Mouse (Mus musculus) MEL (cell line): ENCODE measurements around the gene Btn1a1. TPM values are rescaled to one million over a fixed set of nuclear protein-coding genes. Genes with fewer than 3 reads are reported as not detected.

ENCODE experiments used
- DNase-seq: peaks from one replicate; pipeline ENCODE4 v3.0.0; 2011; ENCODE audit warnings: low read depth, low spot score
- H3K27ac ChIP-seq: 2 replicates; pipeline ENCODE4 v1.5.1; 2012; ENCODE audit warnings: low read depth, mild to moderate bottlenecking, control low read depth, low read length, moderate library complexity; ENCODE audit not compliant: control insufficient read depth
- H3K27me3 ChIP-seq, 2 experiments: fragments of 150-350 bp in 1 of 2; sonication (generic) in 1 of 2; 2 replicates each; pipeline ENCODE4 v1.6.1; 2012; ENCODE audit warnings: low read length in 2 of 2, mild to moderate bottlenecking in 2 of 2, improper control_type of control experiment in 1 of 2, moderate library complexity in 1 of 2; ENCODE audit not compliant: insufficient read depth in 2 of 2, control insufficient read depth in 1 of 2
- H3K36me3 ChIP-seq, 2 experiments: 2 replicates each; pipeline ENCODE4 v1.6.1; 2012 to 2014; ENCODE audit warnings: low read length in 2 of 2, improper control_type of control experiment in 1 of 2, inconsistent platforms in 1 of 2, mild to moderate bottlenecking in 1 of 2; ENCODE audit not compliant: insufficient read depth in 2 of 2, control insufficient read depth in 1 of 2
- H3K4me1 ChIP-seq, 2 experiments: fragments of 150-350 bp in 1 of 2; sonication (generic) in 1 of 2; 2 replicates each; pipeline ENCODE4 v1.6.1; 2012; ENCODE audit warnings: low read length in 2 of 2, improper control_type of control experiment in 1 of 2, mild to moderate bottlenecking in 1 of 2; ENCODE audit not compliant: insufficient read depth in 2 of 2, control insufficient read depth in 1 of 2
- H3K4me3 ChIP-seq, 2 experiments: fragments of 150-350 bp in 1 of 2; sonication (generic) in 1 of 2; 2 replicates each; pipeline ENCODE4 v1.5.1; 2012; ENCODE audit warnings: low read depth in 2 of 2, low read length in 2 of 2, mild to moderate bottlenecking in 2 of 2, moderate library complexity in 2 of 2, control low read depth in 1 of 2, improper control_type of control experiment in 1 of 2; ENCODE audit not compliant: control insufficient read depth in 1 of 2, insufficient read depth in 1 of 2
- H3K79me2 ChIP-seq: 2 replicates; pipeline ENCODE4 v1.6.1; 2012; ENCODE audit warnings: mild to moderate bottlenecking, low read length, moderate library complexity; ENCODE audit not compliant: control insufficient read depth, poor library complexity, insufficient read depth
- H3K9ac ChIP-seq: 2 replicates; pipeline ENCODE4 v1.6.1; 2012; ENCODE audit warnings: low read depth, mild to moderate bottlenecking, control low read depth, low read length, moderate library complexity; ENCODE audit not compliant: control insufficient read depth, poor library complexity, severe bottlenecking
- H3K9me3 ChIP-seq: fragments of 150-350 bp; sonication (generic); replicated peaks from 2 replicates; pipeline ENCODE4 v1.6.1; 2012; ENCODE audit warnings: mild to moderate bottlenecking, low read length, improper control_type of control experiment, moderate library complexity; ENCODE audit not compliant: insufficient read depth
- CHD1 ChIP-seq: IDR thresholded peaks from 2 replicates; pipeline ENCODE4 v1.6.1; 2012; ENCODE audit warnings: low read depth, mild to moderate bottlenecking, inconsistent platforms, low read length, improper control_type of control experiment
- E2F4 ChIP-seq: IDR thresholded peaks from 2 replicates; pipeline ENCODE4 v1.6.1; 2011; ENCODE audit warnings: low read depth, low read length, improper control_type of control experiment, borderline replicate concordance
- ELF1 ChIP-seq: IDR thresholded peaks from 2 replicates; pipeline ENCODE4 v1.6.1; 2014; ENCODE audit warnings: low read depth, mild to moderate bottlenecking, inconsistent platforms, low read length, improper control_type of control experiment, moderate library complexity
- GABPA ChIP-seq: IDR thresholded peaks from 2 replicates; pipeline ENCODE4 v1.6.1; 2012; ENCODE audit warnings: low read depth, mild to moderate bottlenecking, inconsistent platforms, low read length, improper control_type of control experiment, moderate library complexity
- GATA1 ChIP-seq: IDR thresholded peaks from 2 replicates; pipeline ENCODE4 v1.6.1; 2011; ENCODE audit warnings: low read depth, low read length, improper control_type of control experiment
- HCFC1 ChIP-seq: IDR thresholded peaks from 2 replicates; pipeline ENCODE4 v1.6.1; 2012; ENCODE audit warnings: low read depth, mild to moderate bottlenecking, inconsistent platforms, low read length, improper control_type of control experiment, moderate library complexity
- MAFK ChIP-seq: IDR thresholded peaks from 2 replicates; pipeline ENCODE4 v1.6.1; 2011; ENCODE audit warnings: low read depth, mild to moderate bottlenecking, low read length, improper control_type of control experiment, borderline replicate concordance
- MXI1 ChIP-seq: IDR thresholded peaks from 2 replicates; pipeline ENCODE4 v1.6.1; 2011; ENCODE audit warnings: mild to moderate bottlenecking, low read depth, low read length, improper control_type of control experiment
- MYC ChIP-seq: IDR thresholded peaks from 2 replicates; pipeline ENCODE4 v1.6.1; 2011; ENCODE audit warnings: low read depth, mild to moderate bottlenecking, low read length, improper control_type of control experiment, moderate library complexity
- NRF1 ChIP-seq: IDR thresholded peaks from 2 replicates; pipeline ENCODE4 v1.6.1; 2014; ENCODE audit warnings: low read depth, mild to moderate bottlenecking, inconsistent platforms, low read length, improper control_type of control experiment, moderate library complexity; ENCODE audit not compliant: poor library complexity, insufficient read depth, severe bottlenecking
- POLR2A ChIP-seq, 2 experiments: IDR thresholded peaks; 2 replicates each; pipeline ENCODE4 v1.6.1; 2011 to 2012; ENCODE audit warnings: low read length in 2 of 2, mild to moderate bottlenecking in 2 of 2, control low read depth in 1 of 2, improper control_type of control experiment in 1 of 2, low read depth in 1 of 2, moderate library complexity in 1 of 2; ENCODE audit not compliant: control insufficient read depth in 1 of 2, insufficient read depth in 1 of 2, poor library complexity in 1 of 2
- POLR2AphosphoS5 ChIP-seq: IDR thresholded peaks from 2 replicates; pipeline ENCODE4 v1.6.1; 2012; ENCODE audit warnings: low read depth, borderline replicate concordance, mild to moderate bottlenecking, inconsistent platforms, low read length, moderate library complexity, mixed read lengths
- TBP ChIP-seq: IDR thresholded peaks from 2 replicates; pipeline ENCODE4 v1.8.0; 2011; ENCODE audit warnings: low read depth, low read length, improper control_type of control experiment
- TCF12 ChIP-seq: IDR thresholded peaks from 2 replicates; pipeline ENCODE4 v1.6.1; 2014; ENCODE audit warnings: low read depth, mild to moderate bottlenecking, inconsistent platforms, low read length, improper control_type of control experiment, moderate library complexity
- UBTF ChIP-seq: IDR thresholded peaks from 2 replicates; pipeline ENCODE4 v1.6.1; 2012; ENCODE audit warnings: low read depth, mild to moderate bottlenecking, inconsistent platforms, low read length, improper control_type of control experiment, moderate library complexity, borderline replicate concordance; ENCODE audit not compliant: insufficient read depth
- USF1 ChIP-seq: IDR thresholded peaks from 2 replicates; pipeline ENCODE4 v1.6.1; 2014; ENCODE audit warnings: low read depth, mild to moderate bottlenecking, inconsistent platforms, low read length, improper control_type of control experiment, moderate library complexity
- USF2 ChIP-seq, 2 experiments: IDR thresholded peaks; 2 replicates each; pipeline ENCODE4 v1.6.1; 2011 to 2012; ENCODE audit warnings: improper control_type of control experiment in 2 of 2, low read length in 2 of 2, borderline replicate concordance in 1 of 2, inconsistent platforms in 1 of 2, low read depth in 1 of 2, mild to moderate bottlenecking in 1 of 2; ENCODE audit not compliant: insufficient read depth in 1 of 2
- ZC3H11A ChIP-seq: IDR thresholded peaks from 2 replicates; pipeline ENCODE4 v1.6.1; 2012; ENCODE audit warnings: low read depth, mild to moderate bottlenecking, inconsistent platforms, low read length, improper control_type of control experiment
- ZMIZ1 ChIP-seq: IDR thresholded peaks from 2 replicates; pipeline ENCODE4 v1.6.1; 2012; ENCODE audit warnings: low read depth, mild to moderate bottlenecking, inconsistent platforms, low read length, improper control_type of control experiment, moderate library complexity
- ZNF384 ChIP-seq: IDR thresholded peaks from 2 replicates; pipeline ENCODE4 v1.6.1; 2012; ENCODE audit warnings: low read depth, mild to moderate bottlenecking, inconsistent platforms, low read length, improper control_type of control experiment
- polyA plus RNA-seq, 2 experiments: library from polyadenylated mRNA; stranded (reverse) in 1 of 2; unstranded in 1 of 2; fragments of >175 nt in 1 of 2; fragments of >200 nt in 1 of 2; gene quantifications; 2 replicates each; pipeline versions ENCODE4 v1.2.1 to v1.2.4; 2012; ENCODE audit warnings: low replicate concordance in 2 of 2, low read depth in 1 of 2; ENCODE audit not compliant: insufficient read length in 2 of 2, insufficient read depth in 1 of 2, missing spikeins in 1 of 2
- total RNA-seq: library from RNA; depleted of rRNA; stranded (reverse); fragments of 300-350 nt; gene quantifications from 2 replicates; pipeline ENCODE4 v1.2.3, GENCODE M21; 2012

Gene Btn1a1
- total and polyA plus RNA-seq, 3 experiments: 0.25 TPM; not detected in 2

- Histone ChIP-seq H3K79me2 (no peaks in the 10 kb centered on the region), H3K9me3 (no peaks in the 10 kb centered on the region), H3K36me3 (peaks cover 0 to 8% of the 10 kb centered on the region in 2 experiments; a peak in 2 of 4 replicates), H3K4me1 (peaks cover 0 to 8% of the 10 kb centered on the region in 2 experiments; a peak in 2 of 4 replicates), H3K27me3 (no peaks in the 10 kb centered on the region), H3K4me3 (peak overlapping the region; percentile 41 to 66), H3K27ac (no peak overlapping the region), H3K9ac (peak overlapping the region; percentile 54)
- DNase-seq: peak; percentile 52
- TF ChIP-seq POLR2A (IDR thresholded peaks at IDR 0.05; ENCODE audit: control insufficient read depth in 1 of 2, insufficient read depth in 1 of 2, low read depth in 1 of 2, low read length in 2 of 2, poor library complexity in 1 of 2) (no peak), ZC3H11A (no peak), GABPA (no peak), ELF1 (no peak), ZNF384 (no peak), POLR2AphosphoS5 (no peak), USF1 (no peak), GATA1 (no peak), CHD1 (no peak)
Observed at GRCm38 (mm10) chr13:23464841-23465366, 797 bp downstream of the Btn1a1 start.

GRCm38 (mm10) chr13:23464224-23464637 is 1.5 kb downstream of the Btn1a1 start:
- no peaks in the 10 kb centered on the region for H3K9me3 ChIP-seq
- H3K79me2 ChIP-seq: no peaks in the 10 kb centered on the region
- H3K27ac ChIP-seq: no peak overlapping the region
- peak overlapping the region; percentile 41 to 66 for H3K4me3 ChIP-seq
- H3K27me3 ChIP-seq: no peaks in the 10 kb centered on the region
- peaks cover 0 to 10% of the 10 kb centered on the region in 2 experiments; a peak in 2 of 4 replicates for H3K36me3 ChIP-seq
- TF ChIP-seq MAFK (no peak), ZMIZ1 (no peak), GABPA (no peak), TCF12 (no peak), HCFC1 (no peak), MXI1 (no peak), E2F4 (no peak), POLR2A (IDR thresholded peaks at IDR 0.05; ENCODE audit: control insufficient read depth in 1 of 2, insufficient read depth in 1 of 2, low read depth in 1 of 2, low read length in 2 of 2, poor library complexity in 1 of 2) (no peak), MYC (no peak), TBP (no peak), POLR2AphosphoS5 (no peak), ELF1 (no peak), UBTF (no peak), NRF1 (no peak), USF2 (IDR thresholded peaks at IDR 0.05; ENCODE audit: borderline replicate concordance in 1 of 2, insufficient read depth in 1 of 2, low read depth in 1 of 2, low read length in 2 of 2) (no peak)
- H3K4me1 ChIP-seq: peaks cover 0 to 8% of the 10 kb centered on the region in 2 experiments; a peak in 2 of 4 replicates
- H3K9ac ChIP-seq: peak overlapping the region; percentile 54
- DNase-seq: peak; percentile 55
